Mouse (Mus musculus): ENCODE results near the gene Map3k1.

Map3k1 gene

DNA sequence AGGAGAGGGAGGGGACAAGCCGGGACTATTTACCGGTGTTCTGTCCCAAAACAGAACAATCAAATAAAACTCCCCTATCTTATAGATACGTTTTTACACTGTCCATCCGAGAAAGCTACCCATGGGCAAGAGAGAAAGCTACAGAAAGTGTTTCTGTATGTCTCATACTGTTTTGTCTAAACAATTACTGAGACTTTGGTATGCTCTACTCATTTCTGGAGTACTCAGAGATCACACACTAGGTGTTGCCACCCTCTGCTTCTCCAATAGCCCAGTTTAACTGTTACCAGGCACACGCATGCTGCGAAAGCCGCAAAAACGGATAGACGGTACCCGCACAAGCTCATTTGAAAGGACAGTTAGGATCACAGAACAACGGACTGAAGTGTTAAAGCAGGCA lies 17.2 kb downstream of the Map3k1 start:
- DNase-seq (ENCODE audit: low read depth, low spot score), result no peak

DNA sequence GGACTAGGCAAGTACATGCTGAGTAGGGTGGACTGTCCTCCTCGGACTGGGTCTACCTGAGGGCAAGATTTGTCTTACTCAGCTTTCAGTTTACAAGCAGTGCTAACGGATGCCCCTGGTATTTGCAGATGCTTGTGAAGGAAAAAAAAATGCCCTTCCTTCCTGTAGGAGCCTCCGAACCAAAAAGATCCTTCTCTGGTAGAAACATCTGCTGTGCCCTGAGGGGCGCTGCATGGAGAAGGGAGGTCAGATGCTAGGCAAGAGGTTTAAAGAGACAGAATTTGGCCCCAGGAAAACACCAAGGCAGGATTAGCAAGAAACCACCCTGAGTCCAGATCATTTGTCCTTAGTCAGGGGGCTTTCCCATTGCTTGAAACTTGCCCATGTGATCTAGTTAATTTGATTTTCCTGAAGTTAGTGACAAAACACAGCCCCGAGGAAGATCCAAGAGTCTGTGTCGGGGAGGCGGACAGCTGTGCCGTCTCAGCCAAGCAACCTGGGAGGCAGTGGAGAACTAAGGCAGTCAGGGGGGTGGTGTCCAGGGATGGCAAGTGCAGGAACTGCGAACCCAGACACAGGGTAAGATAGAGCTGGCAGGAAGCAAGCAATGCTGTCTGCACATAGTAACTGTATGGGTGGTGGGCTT lies 19.2 kb downstream of the Map3k1 start:
- no peak for DNase-seq (ENCODE audit: low read depth, low spot score)

DNA sequence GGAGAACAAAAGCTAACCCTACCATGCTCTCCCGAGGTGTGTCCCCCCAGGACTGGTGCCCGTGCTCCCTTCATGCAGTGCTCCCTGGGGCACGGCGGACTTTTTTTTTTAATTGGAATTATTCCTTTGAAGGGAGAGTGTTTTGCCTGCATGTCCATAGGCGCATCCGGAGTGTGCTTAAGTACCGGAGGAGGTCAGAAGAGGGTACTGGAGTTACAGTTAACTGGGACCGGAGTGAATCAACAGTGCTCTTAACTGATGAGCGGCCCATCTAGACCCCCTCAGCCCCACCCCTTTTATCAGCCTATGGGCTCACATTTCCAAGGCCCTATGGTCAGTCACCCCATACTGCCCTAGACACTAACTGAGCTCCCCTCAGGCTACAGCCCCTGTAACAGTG lies 19.9 kb downstream of the Map3k1 start:
- no peak for DNase-seq (ENCODE audit: low read depth, low spot score)

DNA sequence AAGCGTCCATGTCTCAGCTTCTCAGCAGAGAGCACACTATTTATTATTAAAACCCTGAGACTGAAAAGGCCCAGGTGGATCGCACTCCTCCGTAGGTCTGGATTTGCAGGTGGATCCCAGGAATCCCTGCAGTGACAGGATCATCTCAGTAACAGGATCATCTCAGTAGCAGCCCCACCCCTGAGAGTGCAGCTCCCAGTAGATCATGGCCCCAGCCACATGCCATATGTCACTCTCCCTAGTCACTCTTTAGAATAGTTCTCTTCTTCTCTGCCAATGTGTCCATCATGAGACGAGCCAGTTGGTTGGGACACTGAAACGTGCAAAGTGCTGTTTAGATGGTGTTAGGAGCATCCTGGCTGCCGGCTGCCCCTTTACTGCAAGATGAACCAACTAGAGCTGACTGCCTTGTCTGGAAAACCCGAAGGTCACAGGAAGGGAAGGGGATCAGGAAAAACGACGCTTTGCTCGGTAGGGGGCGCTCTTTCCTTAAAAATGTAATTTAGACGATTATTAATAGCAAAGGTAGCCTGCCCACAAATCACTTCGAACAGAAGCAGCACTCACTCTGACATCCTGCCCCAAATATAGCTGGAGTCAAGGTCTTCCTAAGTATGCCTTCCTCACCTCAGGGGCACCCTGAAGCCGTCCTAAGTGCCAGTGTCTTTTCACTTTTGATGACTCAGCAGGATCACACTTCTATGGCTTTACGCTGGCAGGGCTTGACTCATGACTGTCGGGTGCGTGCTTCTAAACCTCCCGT lies 20.8 kb downstream of the Map3k1 start:
- DNase-seq (ENCODE audit: low read depth, low spot score), result peak; percentile 67

- DNase-seq (ENCODE audit: low read depth, low spot score), result no peak
Measured at GRCm38 (mm10) chr13:111786584-111786983, 22.2 kb downstream of the Map3k1 start.

- DNase-seq (ENCODE audit: low read depth, low spot score), result no peak
Measured at GRCm38 (mm10) chr13:111783451-111783850, 25.3 kb downstream of the Map3k1 start.

- no peak for DNase-seq (ENCODE audit: low read depth, low spot score)
Measured at GRCm38 (mm10) chr13:111779471-111779870, 29.3 kb downstream of the Map3k1 start.

GRCm38 (mm10) chr13:111778606-111779005 lies 30.2 kb downstream of the Map3k1 start:
- no peak for DNase-seq (ENCODE audit: low read depth, low spot score)

DNA sequence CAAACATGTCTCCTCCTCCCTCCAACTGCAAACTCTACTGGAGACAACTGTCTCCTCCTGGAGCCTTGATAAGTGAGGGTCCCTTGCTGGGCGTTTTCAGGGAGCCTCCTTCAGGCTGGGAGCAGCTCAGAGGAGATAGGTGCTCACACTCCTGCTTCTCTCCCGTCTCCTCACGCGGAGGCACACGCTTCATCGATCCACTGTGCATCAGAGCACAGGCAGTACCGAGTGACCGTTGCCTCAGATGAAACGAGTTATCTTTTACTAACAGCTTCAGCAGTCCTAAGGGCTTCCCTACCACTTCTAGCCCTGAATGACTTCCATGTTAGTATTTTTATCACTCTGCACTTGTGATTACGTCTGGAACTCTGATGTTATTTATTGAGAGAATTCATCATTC lies 30.9 kb downstream of the Map3k1 start:
- no peak for DNase-seq (ENCODE audit: low read depth, low spot score)

- no peak for DNase-seq (ENCODE audit: low read depth, low spot score)
Measured at GRCm38 (mm10) chr13:111777179-111777578, 31.6 kb downstream of the Map3k1 start.

GRCm38 (mm10) chr13:111772075-111772474 lies 36.7 kb downstream of the Map3k1 start:
- DNase-seq (ENCODE audit: low read depth, low spot score), result no peak

DNA sequence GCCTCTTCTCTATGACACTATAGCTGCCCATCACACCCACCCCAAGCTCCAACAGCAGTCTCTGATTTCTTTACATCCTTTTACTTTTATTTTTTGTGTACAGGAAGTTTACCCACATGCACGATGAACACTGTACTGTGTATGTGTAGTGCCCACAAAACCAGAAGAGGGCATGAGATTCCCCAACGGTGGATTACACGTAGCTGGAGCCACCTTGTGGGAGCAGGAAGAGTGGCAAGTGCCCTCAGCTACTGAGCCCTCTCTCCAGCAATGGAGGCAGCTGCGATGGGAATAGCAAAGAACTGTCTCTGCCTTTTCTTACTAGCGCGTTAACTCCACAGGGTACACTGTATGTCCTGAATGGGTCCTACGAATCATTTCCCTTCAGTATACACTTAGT lies 37.6 kb downstream of the Map3k1 start:
- DNase-seq (ENCODE audit: low read depth, low spot score), result peak; percentile 32

- no peak for DNase-seq (ENCODE audit: low read depth, low spot score)
Measured at GRCm38 (mm10) chr13:111770776-111771175, 38.0 kb downstream of the Map3k1 start.

DNA sequence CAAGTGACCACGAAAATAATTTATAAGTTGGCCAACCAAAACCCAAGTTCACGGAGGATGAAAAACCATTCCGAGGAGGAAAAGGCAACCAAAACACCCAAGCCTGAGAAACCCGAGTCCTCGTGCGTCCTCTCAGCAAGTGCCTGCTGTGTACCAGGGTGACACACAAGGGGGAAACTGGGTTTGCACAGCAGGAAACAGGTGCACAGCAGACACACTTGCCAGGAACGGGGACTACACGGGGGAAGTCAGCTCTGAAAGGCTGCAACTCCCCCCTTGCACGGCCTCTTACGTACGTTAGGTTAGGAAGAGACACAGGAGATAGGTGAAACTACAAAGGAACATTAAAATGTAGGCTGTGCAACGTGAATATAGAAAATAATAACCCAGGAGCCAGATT lies 46.3 kb downstream of the Map3k1 start:
- no peak for DNase-seq (ENCODE audit: low read depth, low spot score)

GRCm38 (mm10) chr13:111756986-111757385 lies 51.8 kb downstream of the Map3k1 start:
- no peak for DNase-seq (ENCODE audit: low read depth, low spot score)

- DNase-seq (ENCODE audit: low read depth, low spot score), result no peak
Measured at GRCm38 (mm10) chr13:111755937-111756336, 52.9 kb downstream of the Map3k1 start.

GRCm38 (mm10) chr13:111755377-111755776 lies 53.4 kb downstream of the Map3k1 start:
- no peak for DNase-seq (ENCODE audit: low read depth, low spot score)

GRCm38 (mm10) chr13:111753321-111753720 lies 55.5 kb downstream of the Map3k1 start:
- DNase-seq (ENCODE audit: low read depth, low spot score), result no peak

- DNase-seq (ENCODE audit: low read depth, low spot score), result no peak
Measured at GRCm38 (mm10) chr13:111748301-111749062, 60.3 kb downstream of the Map3k1 start.

- DNase-seq (ENCODE audit: low read depth, low spot score), result no peak
Measured at GRCm38 (mm10) chr13:111746831-111747230, 62.0 kb downstream of the Map3k1 start.

GRCm38 (mm10) chr13:111745216-111745615 lies 63.6 kb downstream of the Map3k1 start:
- no peak for DNase-seq (ENCODE audit: low read depth, low spot score)

DNA sequence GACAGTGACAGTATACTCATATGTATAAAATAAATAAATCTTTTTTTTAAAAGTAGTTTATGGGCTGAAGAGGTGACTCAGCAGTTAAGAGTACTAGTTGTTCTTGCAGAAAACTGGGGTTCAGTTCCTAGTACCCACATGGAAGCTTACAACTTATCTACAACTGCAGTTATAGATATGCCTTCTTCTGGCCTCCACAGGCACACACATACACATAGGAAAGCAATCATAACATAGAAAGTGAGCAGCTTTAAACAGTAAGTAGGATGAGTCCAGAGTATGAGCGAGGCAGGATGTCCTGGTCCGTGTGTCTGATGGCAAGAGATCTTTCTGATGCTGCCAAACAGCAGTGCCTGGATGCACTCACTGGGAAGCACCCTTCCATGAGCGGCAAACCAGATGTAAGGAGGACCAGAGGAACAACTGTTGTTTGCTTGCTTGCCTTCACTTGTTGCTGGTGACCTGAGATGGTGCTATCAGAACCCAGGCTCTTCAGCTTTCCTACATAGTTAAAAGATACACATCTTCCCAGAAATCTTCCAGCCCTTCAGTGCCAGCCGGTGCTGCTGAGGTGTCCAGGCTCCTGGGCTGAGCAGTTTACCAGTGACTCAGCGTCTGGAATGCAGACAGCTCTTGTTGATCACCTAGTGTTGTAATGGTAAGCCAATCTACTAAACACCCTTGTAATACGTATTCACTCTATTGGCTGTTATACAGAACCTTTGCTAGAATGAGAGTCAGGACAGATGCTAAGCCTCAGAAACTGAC lies 64.4 kb downstream of the Map3k1 start:
- DNase-seq (ENCODE audit: low read depth, low spot score), result no peak

Measured in embryo, embryonic 11.5 days (tissue).